Mouse (Mus musculus): Measurements from ENCODE around the gene Gm10964. TPM values are rescaled to one million over a fixed set of nuclear protein-coding genes. Genes with fewer than 3 reads are reported as not detected.

The Gm10964 gene
- polyA plus RNA-seq, 1 experiment from 2014 or later: not detected

DNA sequence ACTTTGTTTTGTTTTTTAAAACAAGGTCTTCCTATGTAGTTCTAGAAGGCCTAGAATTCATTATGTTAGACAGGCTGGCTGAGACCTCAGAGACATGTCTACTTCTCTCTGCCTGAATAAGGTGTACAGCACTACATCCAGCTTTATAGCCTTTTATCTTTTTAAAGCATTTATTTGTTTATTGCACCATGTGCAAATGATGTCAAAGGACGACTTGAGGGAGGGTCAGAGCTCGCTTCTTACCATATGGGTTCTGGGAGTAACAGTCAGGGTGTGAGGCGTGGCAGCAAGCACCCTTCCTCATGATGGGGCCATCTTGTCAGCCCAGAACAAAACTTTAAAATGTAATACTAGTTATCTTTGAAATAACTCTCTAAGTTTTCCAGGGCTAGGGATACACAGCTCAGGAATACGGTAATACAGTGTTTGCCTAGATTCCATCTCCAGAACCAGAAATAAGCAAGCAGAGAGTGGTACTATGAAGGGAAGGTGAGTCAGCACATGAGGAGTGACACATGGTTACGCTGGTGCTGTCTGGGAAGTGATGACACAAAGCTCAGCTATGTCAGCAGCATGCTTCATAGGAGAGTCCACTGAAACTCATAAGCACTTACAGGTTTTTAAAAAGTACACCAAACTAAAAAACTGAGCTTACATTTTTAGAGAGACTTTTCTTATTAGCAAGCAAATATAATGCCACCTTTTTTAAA, 20.2 kb downstream of the Gm10964 start:
- Histone ChIP-seq H3K36me3 (ENCODE audit: control insufficient read depth, insufficient read depth, low read length) (peaks cover 3% of the 10 kb centered on the region), H3K4me3 (ENCODE audit: low read depth, low read length) (no peak overlapping the region), H3K4me2 (ENCODE audit: low read depth, low read length, severe bottlenecking) (no peak overlapping the region), H3K4me1 (replicated peaks; ENCODE audit: control insufficient read depth, insufficient read depth, low read length) (no peaks in the 10 kb centered on the region), H3K27me3 (ENCODE audit: control insufficient read depth, insufficient read depth, low read length) (no peaks in the 10 kb centered on the region), H3K27ac (ENCODE audit: low read depth, low read length) (no peak overlapping the region), H3K9me3 (ENCODE audit: control insufficient read depth, low read length) (no peaks in the 10 kb centered on the region), H3K9ac (ENCODE audit: low read length) (no peak overlapping the region)
- 94% methylated on average over 5 of the region's 5 CpGs for WGBS
- DNase-seq (ENCODE audit: low spot score): no peak
- ATAC-seq (replicated peaks; ENCODE audit: low FRiP score): no peak

DNA sequence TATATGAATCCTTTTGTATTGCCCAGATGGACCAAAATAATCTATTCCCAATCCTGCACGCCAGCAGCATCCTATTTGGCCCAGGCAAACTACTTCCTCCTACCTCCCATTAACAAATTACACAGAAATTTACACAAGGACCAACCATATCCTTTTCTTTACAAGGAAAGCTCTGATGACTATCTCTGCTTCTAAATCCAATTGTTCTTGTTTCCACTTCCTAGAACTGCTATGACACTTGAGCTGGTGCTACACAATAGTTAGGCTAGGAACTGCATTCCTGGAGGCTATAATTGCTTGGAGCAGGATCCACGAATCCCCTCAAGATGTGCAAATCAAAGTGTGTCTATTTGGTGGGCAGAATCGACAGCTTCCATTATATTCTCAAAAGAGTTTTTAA, 27.6 kb downstream of the Gm10964 start:
- Histone ChIP-seq H3K9ac (ENCODE audit: low read length) (no peak overlapping the region), H3K9me3 (ENCODE audit: control insufficient read depth, low read length) (no peaks in the 10 kb centered on the region), H3K27ac (ENCODE audit: low read depth, low read length) (no peak overlapping the region), H3K4me3 (ENCODE audit: low read depth, low read length) (no peak overlapping the region), H3K4me1 (replicated peaks; ENCODE audit: control insufficient read depth, insufficient read depth, low read length) (no peaks in the 10 kb centered on the region), H3K36me3 (ENCODE audit: control insufficient read depth, insufficient read depth, low read length) (no peaks in the 10 kb centered on the region), H3K27me3 (ENCODE audit: control insufficient read depth, insufficient read depth, low read length) (no peaks in the 10 kb centered on the region), H3K4me2 (ENCODE audit: low read depth, low read length, severe bottlenecking) (no peak overlapping the region)
- no peak for DNase-seq (ENCODE audit: low spot score)
- WGBS: 74% methylated on average over 3 of the region's 3 CpGs
- no peak for ATAC-seq (replicated peaks; ENCODE audit: low FRiP score)

- 84% methylated on average over 9 of the region's 9 CpGs for WGBS
- ATAC-seq (replicated peaks; ENCODE audit: low FRiP score): no peak
Measured at GRCm38 (mm10) chr3:103771531-103772130, 32.5 kb downstream of the Gm10964 start.

DNA sequence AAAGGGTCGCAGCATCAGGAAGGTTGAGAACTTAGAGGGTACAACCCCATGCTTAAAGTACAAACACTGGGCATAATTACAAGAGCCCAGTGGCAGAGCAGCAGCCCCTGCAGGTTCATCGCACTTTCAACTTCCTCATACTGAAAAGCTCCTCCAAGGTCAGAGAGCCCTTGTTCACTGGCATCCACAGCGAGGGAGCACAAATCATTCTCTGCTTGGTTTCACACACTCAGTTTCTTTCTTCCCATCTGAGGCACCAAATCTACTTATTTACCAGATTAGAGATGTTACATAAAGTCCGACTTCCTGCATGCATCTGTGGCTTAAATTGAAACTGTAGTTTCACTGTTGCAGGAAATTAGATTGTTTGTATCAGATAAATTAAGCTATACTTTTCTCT, 33.7 kb downstream of the Gm10964 start:
- H3K9ac ChIP-seq (ENCODE audit: low read length): no peak overlapping the region
- 84% methylated on average over 4 of the region's 4 CpGs for WGBS

More at GRCm38 (mm10) chr3:103771531-103772130, 32.5 kb downstream of the Gm10964 start:
- DNase-seq (ENCODE audit: low spot score): no peak
- H3K4me1 ChIP-seq (replicated peaks; ENCODE audit: control insufficient read depth, insufficient read depth, low read length): no peaks in the 10 kb centered on the region
- no peak overlapping the region for H3K27ac ChIP-seq (ENCODE audit: low read depth, low read length)
- H3K4me2 ChIP-seq (ENCODE audit: low read depth, low read length, severe bottlenecking): no peak overlapping the region
- no peaks in the 10 kb centered on the region for H3K9me3 ChIP-seq (ENCODE audit: control insufficient read depth, low read length)
- H3K4me3 ChIP-seq (ENCODE audit: low read depth, low read length): no peak overlapping the region
- H3K27me3 ChIP-seq (ENCODE audit: control insufficient read depth, insufficient read depth, low read length): no peaks in the 10 kb centered on the region
- H3K9ac ChIP-seq (ENCODE audit: low read length): no peak overlapping the region
- H3K36me3 ChIP-seq (ENCODE audit: control insufficient read depth, insufficient read depth, low read length): no peaks in the 10 kb centered on the region; the same call in 1 of the 2 replicates

GRCm38 (mm10) chr3:103773508-103773907, 34.3 kb downstream of the Gm10964 start:
- Histone ChIP-seq H3K9ac (ENCODE audit: low read length) (no peak overlapping the region), H3K27me3 (ENCODE audit: control insufficient read depth, insufficient read depth, low read length) (no peaks in the 10 kb centered on the region), H3K36me3 (ENCODE audit: control insufficient read depth, insufficient read depth, low read length) (no peaks in the 10 kb centered on the region; the same call in 1 of the 2 replicates), H3K4me2 (ENCODE audit: low read depth, low read length, severe bottlenecking) (no peak overlapping the region), H3K9me3 (ENCODE audit: control insufficient read depth, low read length) (no peaks in the 10 kb centered on the region), H3K4me3 (ENCODE audit: low read depth, low read length) (no peak overlapping the region), H3K4me1 (replicated peaks; ENCODE audit: control insufficient read depth, insufficient read depth, low read length) (no peaks in the 10 kb centered on the region), H3K27ac (ENCODE audit: low read depth, low read length) (no peak overlapping the region)
- WGBS: 82% methylated on average over 3 of the region's 3 CpGs
- ATAC-seq (replicated peaks; ENCODE audit: low FRiP score): no peak
- DNase-seq (ENCODE audit: low spot score): no peak

More for the DNA sequence above, 33.7 kb downstream of the Gm10964 start:
- H3K27me3 ChIP-seq (ENCODE audit: control insufficient read depth, insufficient read depth, low read length): no peaks in the 10 kb centered on the region
- no peak overlapping the region for H3K4me3 ChIP-seq (ENCODE audit: low read depth, low read length)
- no peak for DNase-seq (ENCODE audit: low spot score)
- no peak overlapping the region for H3K27ac ChIP-seq (ENCODE audit: low read depth, low read length)
- ATAC-seq (replicated peaks; ENCODE audit: low FRiP score): no peak
- no peak overlapping the region for H3K4me2 ChIP-seq (ENCODE audit: low read depth, low read length, severe bottlenecking)
- no peaks in the 10 kb centered on the region for H3K4me1 ChIP-seq (replicated peaks; ENCODE audit: control insufficient read depth, insufficient read depth, low read length)
- H3K9me3 ChIP-seq (ENCODE audit: control insufficient read depth, low read length): no peaks in the 10 kb centered on the region
- H3K36me3 ChIP-seq (ENCODE audit: control insufficient read depth, insufficient read depth, low read length): no peaks in the 10 kb centered on the region; the same call in 1 of the 2 replicates

- ATAC-seq (replicated peaks; ENCODE audit: low FRiP score) (no peak), DNase-seq (ENCODE audit: low spot score) (no peak)
- Histone ChIP-seq H3K4me3 (ENCODE audit: low read depth, low read length) (no peak overlapping the region), H3K9ac (ENCODE audit: low read length) (no peak overlapping the region), H3K4me2 (ENCODE audit: low read depth, low read length, severe bottlenecking) (no peak overlapping the region), H3K9me3 (ENCODE audit: control insufficient read depth, low read length) (no peaks in the 10 kb centered on the region), H3K4me1 (replicated peaks; ENCODE audit: control insufficient read depth, insufficient read depth, low read length) (no peaks in the 10 kb centered on the region), H3K27ac (ENCODE audit: low read depth, low read length) (no peak overlapping the region), H3K27me3 (ENCODE audit: control insufficient read depth, insufficient read depth, low read length) (no peaks in the 10 kb centered on the region), H3K36me3 (ENCODE audit: control insufficient read depth, insufficient read depth, low read length) (no peaks in the 10 kb centered on the region; the same call in 1 of the 2 replicates)
- WGBS: 90% methylated on average over 15 of the region's 15 CpGs
Measured at GRCm38 (mm10) chr3:103774009-103774408, 34.8 kb downstream of the Gm10964 start.

DNA sequence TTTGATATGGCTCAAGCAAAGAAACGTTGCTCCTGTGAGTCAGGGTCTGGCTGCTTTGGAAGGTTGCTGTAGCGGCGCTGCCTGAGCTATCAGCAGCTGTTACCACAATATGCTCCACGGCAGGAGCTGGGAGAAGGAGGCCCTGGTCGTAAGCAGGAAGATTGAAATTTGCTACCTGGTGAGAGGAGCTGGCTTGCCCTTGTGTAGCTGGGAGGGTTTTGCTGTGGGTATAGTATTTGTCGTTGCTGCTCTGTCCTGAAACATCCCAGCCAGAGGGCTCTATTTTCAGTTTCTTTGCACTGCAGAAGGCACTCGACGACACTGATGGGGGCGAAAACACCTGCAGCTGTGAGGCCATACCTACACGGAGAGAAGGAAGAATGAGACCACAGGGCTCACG, 38.8 kb downstream of the Gm10964 start:
- DNase-seq (ENCODE audit: low spot score) (no peak), ATAC-seq (replicated peaks; ENCODE audit: low FRiP score) (no peak)
- Histone ChIP-seq H3K4me2 (ENCODE audit: low read depth, low read length, severe bottlenecking) (no peak overlapping the region), H3K9ac (ENCODE audit: low read length) (no peak overlapping the region), H3K4me1 (replicated peaks; ENCODE audit: control insufficient read depth, insufficient read depth, low read length) (no peaks in the 10 kb centered on the region), H3K36me3 (ENCODE audit: control insufficient read depth, insufficient read depth, low read length) (no peaks in the 10 kb centered on the region; the same call in 1 of the 2 replicates), H3K27me3 (ENCODE audit: control insufficient read depth, insufficient read depth, low read length) (no peaks in the 10 kb centered on the region), H3K9me3 (ENCODE audit: control insufficient read depth, low read length) (no peaks in the 10 kb centered on the region), H3K27ac (ENCODE audit: low read depth, low read length) (no peak overlapping the region), H3K4me3 (ENCODE audit: low read depth, low read length) (no peak overlapping the region)
- 92% methylated on average over 11 of the region's 11 CpGs for WGBS

DNA sequence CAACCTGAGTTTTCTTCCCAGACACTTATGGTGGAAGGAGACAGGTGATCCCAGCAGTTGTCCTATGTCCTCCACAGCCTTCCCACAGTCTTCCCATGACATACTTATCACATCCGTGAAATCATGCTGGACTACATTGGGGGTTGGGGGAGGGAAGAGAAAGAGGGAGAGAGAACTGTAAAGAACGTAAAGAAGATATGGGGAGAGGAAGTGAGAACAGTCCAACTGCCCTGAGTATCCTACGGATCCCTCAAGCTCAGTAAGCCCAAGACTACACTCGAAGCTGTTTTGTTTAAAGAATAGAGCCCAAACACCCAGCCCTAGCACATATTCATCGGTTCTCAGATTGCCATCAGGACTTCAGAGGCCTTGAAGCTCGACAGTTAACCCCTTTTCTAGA, 39.5 kb downstream of the Gm10964 start:
- no peak for ATAC-seq (replicated peaks; ENCODE audit: low FRiP score)
- H3K9ac ChIP-seq (ENCODE audit: low read length): no peak overlapping the region
- H3K4me1 ChIP-seq (replicated peaks; ENCODE audit: control insufficient read depth, insufficient read depth, low read length): no peaks in the 10 kb centered on the region
- no peak overlapping the region for H3K27ac ChIP-seq (ENCODE audit: low read depth, low read length)
- WGBS: 87% methylated on average over 6 of the region's 6 CpGs
- no peaks in the 10 kb centered on the region for H3K9me3 ChIP-seq (ENCODE audit: control insufficient read depth, low read length)
- H3K4me3 ChIP-seq (ENCODE audit: low read depth, low read length): no peak overlapping the region
- H3K36me3 ChIP-seq (ENCODE audit: control insufficient read depth, insufficient read depth, low read length): no peaks in the 10 kb centered on the region; the same call in 1 of the 2 replicates
- no peaks in the 10 kb centered on the region for H3K27me3 ChIP-seq (ENCODE audit: control insufficient read depth, insufficient read depth, low read length)
- DNase-seq (ENCODE audit: low spot score): no peak
- no peak overlapping the region for H3K4me2 ChIP-seq (ENCODE audit: low read depth, low read length, severe bottlenecking)

GRCm38 (mm10) chr3:103779183-103779582, 40.0 kb downstream of the Gm10964 start:
- Histone ChIP-seq H3K9me3 (ENCODE audit: control insufficient read depth, low read length) (no peaks in the 10 kb centered on the region), H3K36me3 (ENCODE audit: control insufficient read depth, insufficient read depth, low read length) (no peaks in the 10 kb centered on the region; the same call in 1 of the 2 replicates), H3K4me1 (replicated peaks; ENCODE audit: control insufficient read depth, insufficient read depth, low read length) (no peaks in the 10 kb centered on the region), H3K4me3 (ENCODE audit: low read depth, low read length) (no peak overlapping the region), H3K9ac (ENCODE audit: low read length) (no peak overlapping the region), H3K4me2 (ENCODE audit: low read depth, low read length, severe bottlenecking) (no peak overlapping the region), H3K27ac (ENCODE audit: low read depth, low read length) (no peak overlapping the region), H3K27me3 (ENCODE audit: control insufficient read depth, insufficient read depth, low read length) (no peaks in the 10 kb centered on the region)
- DNase-seq (ENCODE audit: low spot score) (no peak), ATAC-seq (replicated peaks; ENCODE audit: low FRiP score) (no peak)
- 80% methylated on average over 7 of the region's 7 CpGs for WGBS

All from forebrain, embryonic 11.5 days (tissue).